Mouse (Mus musculus): ENCODE data around the gene Stk32b. TPM values are rescaled to one million over a fixed set of nuclear protein-coding genes. Genes with fewer than 3 reads are reported as not detected.

Gene Stk32b
- total RNA-seq, 2 experiments from 2014 or later = 0.10 to 0.26 TPM

- DNase-seq = no peak
Observed at GRCm38 (mm10) chr5:37512479-37512878, 204.5 kb downstream of the Stk32b start.

GRCm38 (mm10) chr5:37506880-37507519 is 210.0 kb downstream of the Stk32b start:
- no peak for DNase-seq

- no peak for DNase-seq
Observed at GRCm38 (mm10) chr5:37494984-37495476, 221.9 kb downstream of the Stk32b start.

GRCm38 (mm10) chr5:37472025-37472608 is 244.9 kb downstream of the Stk32b start:
- DNase-seq = no peak

GRCm38 (mm10) chr5:37471584-37471983 is 245.4 kb downstream of the Stk32b start:
- no peak for DNase-seq

GRCm38 (mm10) chr5:37469031-37469430 is 247.9 kb downstream of the Stk32b start:
- DNase-seq = no peak

- no peak for DNase-seq
Observed at GRCm38 (mm10) chr5:37467646-37468045, 249.3 kb downstream of the Stk32b start.

GRCm38 (mm10) chr5:37465461-37465860 is 251.5 kb downstream of the Stk32b start:
- DNase-seq = no peak

GRCm38 (mm10) chr5:37458236-37458635 is 258.7 kb downstream of the Stk32b start:
- no peak for DNase-seq

GRCm38 (mm10) chr5:37457831-37458230 is 259.1 kb downstream of the Stk32b start:
- DNase-seq = no peak

- DNase-seq = no peak
Observed at GRCm38 (mm10) chr5:37457191-37457590, 259.8 kb downstream of the Stk32b start.

- no peak for DNase-seq
Observed at GRCm38 (mm10) chr5:37456590-37456989, 260.4 kb downstream of the Stk32b start.

GRCm38 (mm10) chr5:37447546-37447945 is 269.4 kb downstream of the Stk32b start:
- DNase-seq = no peak

GRCm38 (mm10) chr5:37442767-37443166 is 274.2 kb downstream of the Stk32b start:
- DNase-seq = no peak

GRCm38 (mm10) chr5:37435417-37435816 is 281.6 kb downstream of the Stk32b start:
- DNase-seq = no peak

- DNase-seq = no peak
Observed at GRCm38 (mm10) chr5:37427210-37427609, 289.8 kb downstream of the Stk32b start.

GRCm38 (mm10) chr5:37419028-37419427 is 297.9 kb downstream of the Stk32b start:
- no peak for DNase-seq

Other genes starting within 250 kb of the Stk32b start
- 1 to 10 TPM; 2.2 to 2.3 TPM for gene Cytl1, start 18.3 kb upstream of the Stk32b start, total RNA-seq (2021)
- 1 to 10 TPM; 1.2 to 3.0 TPM for gene Msx1, start 107.4 kb upstream of the Stk32b start, total RNA-seq (2021)